Mouse (Mus musculus): ENCODE data around the gene Dpm2.

The Dpm2 gene

GRCm38 (mm10) chr2:32582830-32583799 lies 12.5 kb downstream of the Dpm2 start:
- peak; percentile 92 for DNase-seq (ENCODE audit: low read depth, low spot score)

GRCm38 (mm10) chr2:32585149-32585714 lies 14.6 kb downstream of the Dpm2 start:
- no peak for DNase-seq (ENCODE audit: low read depth, low spot score)

GRCm38 (mm10) chr2:32586871-32587351 lies 16.3 kb downstream of the Dpm2 start, which contains the start of gene St6galnac4:
St6galnac4 (plus strand) TSS chr2:32587095.
- DNase-seq (ENCODE audit: low read depth, low spot score), result peak; percentile 97

GRCm38 (mm10) chr2:32587731-32588321 lies 17.2 kb downstream of the Dpm2 start:
- no peak for DNase-seq (ENCODE audit: low read depth, low spot score)

GRCm38 (mm10) chr2:32589213-32589795 lies 18.6 kb downstream of the Dpm2 start:
- no peak for DNase-seq (ENCODE audit: low read depth, low spot score)

- DNase-seq (ENCODE audit: low read depth, low spot score), result no peak
Measured at GRCm38 (mm10) chr2:32590224-32590623, 19.6 kb downstream of the Dpm2 start.

GRCm38 (mm10) chr2:32591249-32591648 lies 20.6 kb downstream of the Dpm2 start:
- no peak for DNase-seq (ENCODE audit: low read depth, low spot score)

- no peak for DNase-seq (ENCODE audit: low read depth, low spot score)
Measured at GRCm38 (mm10) chr2:32596725-32597124, 26.1 kb downstream of the Dpm2 start.

GRCm38 (mm10) chr2:32597248-32597647 lies 26.6 kb downstream of the Dpm2 start:
- no peak for DNase-seq (ENCODE audit: low read depth, low spot score)

GRCm38 (mm10) chr2:32597699-32598098 lies 27.0 kb downstream of the Dpm2 start:
- no peak for DNase-seq (ENCODE audit: low read depth, low spot score)

GRCm38 (mm10) chr2:32598506-32598905 lies 27.8 kb downstream of the Dpm2 start:
- DNase-seq (ENCODE audit: low read depth, low spot score), result no peak

GRCm38 (mm10) chr2:32599409-32599808 lies 28.8 kb downstream of the Dpm2 start, which contains the start of gene St6galnac6:
St6galnac6 (plus strand) TSS chr2:32599709.
- DNase-seq (ENCODE audit: low read depth, low spot score), result no peak

- DNase-seq (ENCODE audit: low read depth, low spot score), result no peak
Measured at GRCm38 (mm10) chr2:32601417-32602065, 30.9 kb downstream of the Dpm2 start.

GRCm38 (mm10) chr2:32602600-32603054 lies 32.0 kb downstream of the Dpm2 start:
- DNase-seq (ENCODE audit: low read depth, low spot score), result peak; percentile 84

- DNase-seq (ENCODE audit: low read depth, low spot score), result no peak
Measured at GRCm38 (mm10) chr2:32604631-32605030, 34.0 kb downstream of the Dpm2 start.

GRCm38 (mm10) chr2:32606161-32607142 lies 35.8 kb downstream of the Dpm2 start:
- DNase-seq (ENCODE audit: low read depth, low spot score), result peak; percentile 85

- peak; percentile 63 for DNase-seq (ENCODE audit: low read depth, low spot score)
Measured at GRCm38 (mm10) chr2:32607262-32607947, 36.7 kb downstream of the Dpm2 start.

- peak; percentile 83 for DNase-seq (ENCODE audit: low read depth, low spot score)
Measured at GRCm38 (mm10) chr2:32608141-32608777, 37.6 kb downstream of the Dpm2 start.
